Mouse (Mus musculus) CD4-positive, CD25-positive, alpha-beta regulatory T cell (primary cell): ENCODE measurements around the gene Fitm2. TPM values are rescaled to one million over a fixed set of nuclear protein-coding genes. Genes with fewer than 3 reads are reported as not detected.

ENCODE experiments used
- polyA plus RNA-seq: library from polyadenylated mRNA; unstranded; fragments of 100-300 nt; shearing (Covaris generic); gene quantifications from one replicate; pipeline ENCODE4 v1.2.1, GENCODE M21; 2017

The Fitm2 gene
- polyA plus RNA-seq = 4.1 TPM

GRCm38 (mm10) chr2:163472466-163472851, at the start of gene Fitm2:
TSS of gene Fitm2 (minus strand) at chr2:163472629.

GRCm38 (mm10) chr2:163506300-163507004, 34.0 kb upstream of the Fitm2 start, which contains the start of gene Hnf4a:
TSS of gene Hnf4a (plus strand) at chr2:163506808.

GRCm38 (mm10) chr2:163492018-163492417, 19.6 kb upstream of the Fitm2 start, which contains the start of gene R3hdml:
TSS of gene R3hdml (plus strand) at chr2:163492318.

DNA sequence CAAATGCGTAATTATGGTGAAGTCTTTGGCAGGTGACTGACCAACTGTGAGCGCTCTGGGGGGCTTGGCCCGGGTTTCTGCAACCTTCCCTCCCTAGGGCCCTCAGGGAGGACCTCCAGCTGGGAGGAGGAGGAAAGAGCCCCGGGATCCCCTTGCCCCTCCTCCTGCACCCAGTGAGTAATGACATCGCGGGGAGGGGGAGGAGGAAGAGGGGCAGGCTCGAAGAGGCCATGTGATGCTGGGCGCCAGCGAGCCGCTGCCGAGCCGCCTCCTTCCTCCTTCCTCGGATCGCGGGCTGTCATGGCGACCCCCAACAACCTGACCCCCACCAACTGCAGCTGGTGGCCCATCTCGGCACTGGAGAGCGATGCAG, 34.2 kb downstream of the Fitm2 start, which contains the start of gene Gdap1l1:
Gene Gdap1l1, plus strand, starts transcription at position 231 of the 373 bp plus-strand sequence.

DNA sequence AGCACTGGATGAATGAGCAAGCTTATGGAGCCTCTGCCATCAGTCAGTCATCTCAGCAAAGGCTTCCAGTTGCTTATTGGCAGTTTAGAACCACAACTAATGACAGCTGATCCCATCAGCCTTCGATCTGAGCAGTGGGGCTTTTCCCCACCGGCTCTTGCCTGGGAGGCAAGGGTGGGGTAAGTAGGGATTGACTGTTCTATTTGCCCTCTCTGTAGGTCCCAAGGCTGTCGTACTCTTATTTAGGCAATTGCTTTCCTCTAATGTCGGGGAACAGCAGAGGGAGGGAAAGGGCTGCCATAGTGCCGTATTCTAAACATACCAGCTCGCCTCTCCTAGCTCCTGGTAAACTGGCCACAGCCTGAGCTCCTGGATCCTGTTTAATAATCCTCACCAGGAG, 47.8 kb downstream of the Fitm2 start, which contains the start of gene Oser1:
Gene Oser1, minus strand, starts transcription at position 101 of the 400 bp plus-strand sequence.

Other genes with a start within 250 kb of the Fitm2 start
- not detected for gene Jph2, start 74.6 kb downstream of the Fitm2 start, polyA plus RNA-seq
- gene Oser1, start 47.9 kb downstream of the Fitm2 start, polyA plus RNA-seq = 93.7 TPM
- not detected for gene Gdap1l1, start 34.2 kb downstream of the Fitm2 start, polyA plus RNA-seq
- gene R3hdml, start 19.7 kb upstream of the Fitm2 start, polyA plus RNA-seq = not detected
- gene Hnf4a, start 34.2 kb upstream of the Fitm2 start, polyA plus RNA-seq = not detected
- 58.2 TPM for gene Ttpal, start 129.7 kb upstream of the Fitm2 start, polyA plus RNA-seq
- gene Serinc3, start 172.5 kb upstream of the Fitm2 start, polyA plus RNA-seq = 508 TPM
- 4.4 TPM for gene Pkig, start 185.8 kb upstream of the Fitm2 start, polyA plus RNA-seq